Mouse (Mus musculus) liver, adult 2 months (tissue): ENCODE measurements around the gene Tmem184b.

Experiments
- CTCF ChIP-seq: fragments of 200-500 bp; IDR thresholded peaks from 2 replicates; pipeline ENCODE4 v1.5.1; 2011; ENCODE audit warnings: low read depth, low read length, control low read depth
- POLR2A ChIP-seq: fragments of 200-500 bp; IDR thresholded peaks from 2 replicates; pipeline ENCODE4 v1.6.1; 2011; ENCODE audit warnings: low read length, control low read depth; ENCODE audit not compliant: insufficient read depth; ENCODE audit errors: extremely low read depth

DNA sequence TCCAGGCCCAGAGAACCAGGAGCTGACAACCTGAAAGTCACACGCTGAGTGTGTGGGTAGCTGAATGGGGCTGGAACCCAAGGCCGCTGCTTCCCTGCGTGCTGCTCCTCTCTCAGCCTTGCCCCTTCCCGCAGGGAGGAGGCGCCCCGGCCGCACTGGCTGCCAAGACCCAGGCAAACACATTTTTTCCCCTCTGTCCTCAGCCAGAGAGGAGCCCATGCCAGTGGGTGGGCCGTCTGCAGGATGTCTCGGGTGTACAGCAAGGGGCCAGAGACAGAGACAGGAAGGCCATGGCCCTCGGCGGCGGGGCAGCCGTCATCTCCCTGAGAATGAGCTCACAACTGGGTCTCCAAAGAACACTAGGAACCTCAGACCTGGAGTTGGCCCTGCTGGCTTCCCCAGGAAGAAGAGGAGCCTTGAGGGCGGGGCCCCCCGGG lies 52.0 kb downstream of the Tmem184b start:
- TF ChIP-seq CTCF (no peak), POLR2A (no peak)
